Mouse (Mus musculus): ENCODE measurements around the gene Dnm1.

GRCm38 (mm10) chr2:32317791-32318417 lies 35.2 kb downstream of the Dnm1 start:
- TF ChIP-seq EP300 (IDR thresholded peaks at IDR 0.05; ENCODE audit: insufficient read depth, low read depth, low read length): no peak
- no peak for TF ChIP-seq CTCF (IDR thresholded peaks at IDR 0.05)
- TF ChIP-seq POLR2A (IDR thresholded peaks at IDR 0.05; ENCODE audit: insufficient read depth, low read depth, low read length): peak; percentile 88
